Mouse (Mus musculus) hindbrain, embryonic 16.5 days (tissue): ENCODE measurements at regions not wholly inside any gene's neighbourhood (a gene's known extent, or its start where the extent isn't known, plus 50 kb on each side); places are given as distances from the start of the nearest gene placed in this dataset.

Experiments used
- ATAC-seq: fragments of 200-750 bp; cut with Nextera tagmentation; 2 replicates; pipeline ENCODE4 v1.8.0; 2017; ENCODE audit warnings: moderate TSS enrichment, moderate library complexity
- H3K27ac ChIP-seq: fragments of 300-500 bp; sonication (generic); 2 replicates; pipeline ENCODE4 v1.5.1; 2014; ENCODE audit warnings: low read depth, mild to moderate bottlenecking, control low read depth, low read length, moderate library complexity
- H3K27me3 ChIP-seq: fragments of 300-500 bp; sonication (generic); replicated peaks from 2 replicates; pipeline ENCODE4 v1.6.1; 2014; ENCODE audit warnings: low read length; ENCODE audit not compliant: control insufficient read depth, insufficient read depth
- H3K36me3 ChIP-seq: fragments of 300-500 bp; sonication (generic); 2 replicates; pipeline ENCODE4 v1.6.1; 2014; ENCODE audit warnings: mild to moderate bottlenecking, low read length, moderate library complexity, mixed read lengths; ENCODE audit not compliant: control insufficient read depth, insufficient read depth
- H3K4me1 ChIP-seq: fragments of 300-500 bp; sonication (generic); 2 replicates; pipeline ENCODE4 v1.6.1; 2014; ENCODE audit warnings: low read depth, low read length; ENCODE audit not compliant: control insufficient read depth, insufficient read depth
- H3K4me2 ChIP-seq: fragments of 300-500 bp; sonication (generic); 2 replicates; pipeline ENCODE4 v1.6.1; 2014; ENCODE audit warnings: mild to moderate bottlenecking, low read length, control low read depth, moderate library complexity
- H3K4me3 ChIP-seq: fragments of 300-500 bp; sonication (generic); 2 replicates; pipeline ENCODE4 v1.5.1; 2014; ENCODE audit warnings: mild to moderate bottlenecking, low read length, control low read depth, moderate library complexity
- H3K9ac ChIP-seq: fragments of 300-500 bp; sonication (generic); 2 replicates; pipeline ENCODE4 v1.6.1; 2014; ENCODE audit warnings: low read depth, mild to moderate bottlenecking, control low read depth, low read length, moderate library complexity
- H3K9me3 ChIP-seq: fragments of 300-500 bp; sonication (generic); 2 replicates; pipeline ENCODE4 v1.6.1; 2014; ENCODE audit warnings: mild to moderate bottlenecking, low read length, moderate library complexity; ENCODE audit not compliant: control insufficient read depth
- WGBS: fragments of 180-500 bp; shearing (Covaris S2); extraction: QIAGEN DNeasy Blood & Tissue Kit; methylation state at CpG from one replicate; pipeline ENCODE4 v1.1.7; 2014; 5-methylcytosine and 5-hydroxymethylcytosine counted together

- ATAC-seq: no peak
- H3K9ac ChIP-seq: no peak overlapping the region
These were observed 241.9 kb upstream of the Cdh12 start for GRCm38 (mm10) chr15:20207199-20207598.

GRCm38 (mm10) chr15:20222054-20222453, 227.0 kb upstream of the Cdh12 start:
- no peak overlapping the region for H3K9ac ChIP-seq
- H3K4me1 ChIP-seq: no peaks in the 10 kb centered on the region
- no peak overlapping the region for H3K27ac ChIP-seq
- no peak for ATAC-seq
- no peaks in the 10 kb centered on the region for H3K9me3 ChIP-seq
- H3K27me3 ChIP-seq: no peaks in the 10 kb centered on the region
- no peaks in the 10 kb centered on the region for H3K36me3 ChIP-seq
- H3K4me2 ChIP-seq: no peak overlapping the region
- no peak overlapping the region for H3K4me3 ChIP-seq

More at GRCm38 (mm10) chr15:20207199-20207598, 241.9 kb upstream of the Cdh12 start:
- Histone ChIP-seq H3K4me3 (no peak overlapping the region), H3K36me3 (no peaks in the 10 kb centered on the region), H3K9me3 (no peaks in the 10 kb centered on the region), H3K4me2 (no peak overlapping the region), H3K27me3 (no peaks in the 10 kb centered on the region), H3K4me1 (no peaks in the 10 kb centered on the region), H3K27ac (no peak overlapping the region)

GRCm38 (mm10) chr15:20223271-20223981, 225.6 kb upstream of the Cdh12 start:
- Histone ChIP-seq H3K4me1 (no peaks in the 10 kb centered on the region), H3K9ac (no peak overlapping the region), H3K4me3 (no peak overlapping the region), H3K27me3 (no peaks in the 10 kb centered on the region), H3K4me2 (no peak overlapping the region), H3K36me3 (no peaks in the 10 kb centered on the region), H3K27ac (no peak overlapping the region), H3K9me3 (no peaks in the 10 kb centered on the region)
- ATAC-seq: no peak
- WGBS: 73% methylated on average over 3 of the region's 3 CpGs

DNA sequence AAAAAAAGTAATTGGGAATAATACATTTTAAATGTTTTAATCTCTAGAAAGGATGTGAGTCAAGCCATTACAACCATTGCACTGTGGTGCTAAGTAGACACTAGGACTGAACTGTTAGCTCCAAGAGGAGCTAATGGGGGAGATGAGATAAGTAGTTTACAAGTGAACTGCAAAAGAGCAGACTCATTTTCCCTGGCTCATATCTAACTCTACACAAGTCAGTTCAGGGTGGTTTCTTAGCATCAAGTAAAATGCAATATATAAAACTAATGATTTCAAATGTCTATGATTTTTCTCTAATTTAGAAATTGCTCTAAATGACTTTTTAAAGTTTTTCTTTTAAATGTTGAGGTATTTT, 225.1 kb upstream of the Cdh12 start:
- H3K4me2 ChIP-seq: no peak overlapping the region
- H3K36me3 ChIP-seq: no peaks in the 10 kb centered on the region
- H3K27ac ChIP-seq: no peak overlapping the region
- no peaks in the 10 kb centered on the region for H3K4me1 ChIP-seq
- H3K9me3 ChIP-seq: no peaks in the 10 kb centered on the region
- no peaks in the 10 kb centered on the region for H3K27me3 ChIP-seq
- no peak for ATAC-seq
- no peak overlapping the region for H3K9ac ChIP-seq
- H3K4me3 ChIP-seq: no peak overlapping the region

- no peaks in the 10 kb centered on the region for H3K9me3 ChIP-seq
- H3K9ac ChIP-seq: no peak overlapping the region
- H3K27me3 ChIP-seq: no peaks in the 10 kb centered on the region
- H3K4me1 ChIP-seq: no peaks in the 10 kb centered on the region
- WGBS: 86% methylated on average over 4 of the region's 4 CpGs
- no peaks in the 10 kb centered on the region for H3K36me3 ChIP-seq
- ATAC-seq: peak; percentile 37; the same call in 1 of the 2 replicates
- H3K4me2 ChIP-seq: no peak overlapping the region
- no peak overlapping the region for H3K27ac ChIP-seq
- no peak overlapping the region for H3K4me3 ChIP-seq
These were observed 183.6 kb upstream of the Cdh12 start for GRCm38 (mm10) chr15:20265367-20265900.

DNA sequence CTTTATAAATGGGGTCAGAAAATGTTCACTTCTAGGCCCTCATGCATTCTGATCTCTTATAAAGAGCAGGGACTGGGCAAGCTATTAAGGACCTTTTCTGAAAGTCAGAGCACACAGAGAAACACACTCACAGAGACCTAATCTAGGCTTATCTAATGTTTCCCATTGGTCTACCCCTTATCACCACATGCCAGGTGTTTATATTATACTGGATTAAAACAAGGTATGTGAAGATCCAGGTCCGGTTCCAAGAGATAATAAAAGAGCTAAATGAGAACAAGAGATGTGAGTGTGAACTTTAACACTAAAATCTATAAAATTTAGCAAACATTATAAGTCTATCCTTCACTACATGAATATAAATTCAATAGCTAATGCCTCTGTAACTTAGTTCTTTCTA, 135.1 kb upstream of the Cdh12 start:
- no peaks in the 10 kb centered on the region for H3K27me3 ChIP-seq
- no peak overlapping the region for H3K9ac ChIP-seq
- H3K4me2 ChIP-seq: no peak overlapping the region
- 75% methylated on average over 1 of the region's 1 CpGs for WGBS
- ATAC-seq: no peak
- H3K4me3 ChIP-seq: no peak overlapping the region
- no peak overlapping the region for H3K27ac ChIP-seq
- no peaks in the 10 kb centered on the region for H3K36me3 ChIP-seq
- no peaks in the 10 kb centered on the region for H3K4me1 ChIP-seq
- H3K9me3 ChIP-seq: no peaks in the 10 kb centered on the region

GRCm38 (mm10) chr15:20323579-20323978, 125.5 kb upstream of the Cdh12 start:
- no peaks in the 10 kb centered on the region for H3K4me1 ChIP-seq
- 96% methylated on average over 3 of the region's 3 CpGs for WGBS
- no peak overlapping the region for H3K9ac ChIP-seq
- no peak overlapping the region for H3K27ac ChIP-seq
- H3K27me3 ChIP-seq: no peaks in the 10 kb centered on the region
- no peak for ATAC-seq
- no peak overlapping the region for H3K4me2 ChIP-seq
- no peak overlapping the region for H3K4me3 ChIP-seq
- no peaks in the 10 kb centered on the region for H3K9me3 ChIP-seq
- no peaks in the 10 kb centered on the region for H3K36me3 ChIP-seq
